Mouse (Mus musculus): ENCODE data around the gene Slc29a1.
A peak's percentile ranks its signal among the peaks of the same experiment; 100 is the strongest.
"Not testable (repeated sequence)": the region's sequence is repeated elsewhere in the genome, so short reads cannot be mapped to it uniquely, and the experiment has no call there.

Gene Slc29a1

GRCm38 (mm10) chr17:45599446-45600242, at the start of gene Slc29a1:
TSS of gene Slc29a1 (minus strand) at chr17:45599606.
- peak in 1 of 2 experiments; percentile 59 for DNase-seq (ENCODE audit: low spot score in 2 of 2)

- DNase-seq (ENCODE audit: low spot score in 2 of 2), result no peak
Measured at GRCm38 (mm10) chr17:45644185-45644584, 44.8 kb upstream of the Slc29a1 start.

DNA sequence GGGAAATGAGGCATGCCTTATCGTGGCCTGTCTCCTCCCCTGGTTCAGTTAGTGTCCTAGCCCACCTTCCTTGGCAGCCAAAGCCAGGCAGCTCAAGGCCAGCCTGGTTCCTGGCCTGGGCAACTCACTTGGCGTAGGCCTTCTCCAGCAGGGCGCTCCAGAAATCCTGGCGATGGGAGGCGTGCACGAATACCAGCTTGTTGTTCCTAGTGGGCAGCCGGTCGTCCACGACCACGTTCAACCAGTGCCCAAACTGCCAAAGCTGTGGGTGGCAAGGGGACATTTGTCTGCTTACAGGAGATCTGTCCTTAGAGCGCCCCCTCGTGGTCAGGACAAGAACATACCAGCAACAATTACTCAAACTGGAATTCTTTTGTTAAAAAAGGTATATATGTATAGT, 43.3 kb upstream of the Slc29a1 start:
- DNase-seq (ENCODE audit: low spot score in 2 of 2), result peak; percentile 57 to 87

GRCm38 (mm10) chr17:45641981-45642380, 42.6 kb upstream of the Slc29a1 start:
- DNase-seq (ENCODE audit: low spot score in 2 of 2), result no peak

GRCm38 (mm10) chr17:45638596-45639295, 39.3 kb upstream of the Slc29a1 start:
- DNase-seq (ENCODE audit: low spot score in 2 of 2), result no peak

DNA sequence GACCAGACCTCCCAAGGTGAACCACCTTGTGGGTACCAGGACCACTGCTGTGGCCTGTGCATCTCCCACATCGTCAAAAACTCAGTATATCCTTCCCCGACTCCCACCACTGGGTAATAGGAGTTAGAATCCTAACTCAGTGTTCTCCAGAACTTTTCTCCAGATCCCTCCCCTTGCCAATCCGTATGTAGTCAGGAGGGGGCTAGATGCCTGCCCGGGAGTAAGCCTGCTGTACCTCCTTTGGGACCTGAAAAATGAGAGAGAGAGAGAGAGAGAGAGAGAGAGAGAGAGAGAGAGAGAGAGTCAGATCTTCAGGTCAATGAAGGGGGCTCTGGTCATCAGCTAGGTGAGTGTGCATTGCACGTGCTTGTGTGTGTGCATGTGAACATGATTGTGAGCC, 34.6 kb upstream of the Slc29a1 start:
- no peak for DNase-seq (ENCODE audit: low spot score in 2 of 2)

DNA sequence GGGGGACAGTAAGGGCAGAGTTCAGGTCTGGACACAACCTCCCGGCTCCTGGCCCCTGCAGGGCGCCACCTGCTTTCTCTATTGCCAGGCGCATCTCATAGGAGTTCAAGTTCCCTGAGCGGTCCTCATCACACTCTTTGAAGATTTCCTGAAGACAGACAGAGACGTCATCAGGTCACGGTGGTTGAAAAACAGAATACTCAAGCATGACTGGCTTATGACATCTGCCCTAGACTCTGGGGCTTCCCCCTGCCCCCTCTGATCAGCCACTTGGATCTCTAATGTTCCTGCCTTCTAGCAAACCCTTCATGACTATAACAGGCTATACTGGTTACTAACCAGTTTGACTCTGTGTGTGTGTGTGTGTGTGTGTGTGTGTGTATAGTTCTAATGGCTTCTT, 32.5 kb upstream of the Slc29a1 start:
- no peak for DNase-seq (ENCODE audit: low spot score in 2 of 2)

DNA sequence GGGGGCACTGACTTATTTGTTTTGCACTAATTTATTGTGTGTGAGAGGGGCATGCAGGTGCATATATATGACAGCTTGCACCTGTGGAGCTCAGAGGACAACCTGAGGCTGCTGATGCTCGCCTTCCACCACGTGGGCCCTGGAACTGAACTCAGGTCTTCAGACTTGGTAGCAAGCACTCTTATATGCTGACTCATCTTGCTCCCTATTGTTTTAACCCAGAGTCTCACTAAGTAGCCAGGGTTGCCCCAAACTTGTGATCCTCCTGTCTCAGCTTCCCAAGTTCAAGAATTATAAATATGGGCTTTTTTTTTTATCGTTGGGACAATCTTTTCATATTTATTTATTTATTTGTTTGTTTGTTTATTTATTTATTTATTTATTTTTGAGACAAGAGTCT, 31.6 kb upstream of the Slc29a1 start:
- no peak for DNase-seq (ENCODE audit: low spot score in 2 of 2)

- peak; percentile 47 to 74 for DNase-seq (ENCODE audit: low spot score in 2 of 2)
Measured at GRCm38 (mm10) chr17:45629861-45630694, 30.7 kb upstream of the Slc29a1 start.

GRCm38 (mm10) chr17:45628885-45629855, 29.8 kb upstream of the Slc29a1 start:
- DNase-seq (ENCODE audit: low spot score in 2 of 2), result peak in 1 of 2 experiments; percentile 50

- no peak for DNase-seq (ENCODE audit: low spot score in 2 of 2)
Measured at GRCm38 (mm10) chr17:45628160-45628559, 28.8 kb upstream of the Slc29a1 start.

DNA sequence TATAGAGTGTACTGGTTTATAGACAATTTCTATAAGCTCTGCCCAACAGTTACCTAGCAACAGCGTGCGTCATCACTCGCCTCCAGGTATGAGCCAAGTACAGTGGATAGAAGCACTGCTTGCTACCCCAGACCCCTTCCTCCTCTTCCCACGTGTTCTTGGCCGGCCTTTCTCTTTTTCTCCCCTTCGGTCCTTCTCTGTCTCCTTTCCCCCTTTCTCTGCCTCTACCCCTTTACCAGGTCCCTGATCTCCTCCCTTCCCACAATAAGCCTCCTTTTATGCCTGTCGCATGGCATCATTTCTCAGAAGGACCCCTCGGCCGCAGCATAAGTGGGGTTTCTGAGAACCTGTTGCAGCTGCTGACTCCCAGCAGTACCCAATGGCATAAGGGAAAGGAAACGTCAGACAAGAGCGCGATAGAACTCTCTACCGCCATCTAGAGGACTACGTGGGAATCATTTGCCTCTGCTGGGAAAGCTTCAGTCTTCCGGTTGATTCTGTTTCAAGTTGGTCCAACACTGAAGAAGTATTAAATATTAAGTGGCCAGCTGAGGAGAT, 27.2 kb upstream of the Slc29a1 start:
- peak in 1 of 2 experiments; percentile 75 for DNase-seq (ENCODE audit: low spot score in 2 of 2)

- not testable (repeated sequence) for DNase-seq (ENCODE audit: low spot score in 2 of 2)
Measured at GRCm38 (mm10) chr17:45623425-45623824, 24.0 kb upstream of the Slc29a1 start.

GRCm38 (mm10) chr17:45619386-45620256, 20.2 kb upstream of the Slc29a1 start:
- no peak for DNase-seq (ENCODE audit: low spot score in 2 of 2)

GRCm38 (mm10) chr17:45618941-45619385, 19.6 kb upstream of the Slc29a1 start:
- no peak for DNase-seq (ENCODE audit: low spot score in 2 of 2)

DNA sequence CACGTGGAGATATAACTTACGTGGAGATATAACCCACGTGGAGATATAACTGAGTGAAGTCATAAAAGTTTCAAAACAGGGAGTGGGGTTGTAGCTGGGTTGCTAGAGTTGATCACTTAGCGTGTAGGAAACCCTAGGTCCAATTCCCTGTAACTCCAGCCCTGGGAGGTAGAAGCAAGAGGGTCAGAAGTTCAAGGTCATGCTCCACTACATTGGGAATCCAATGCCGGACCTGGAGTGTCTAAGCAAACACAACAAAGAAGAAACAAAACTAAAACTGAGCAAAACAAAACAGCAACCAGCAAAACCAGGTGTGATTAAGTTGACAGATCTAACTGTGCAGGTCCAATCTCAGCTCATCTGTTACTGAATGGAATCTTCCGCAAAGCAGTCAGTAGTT, 18.2 kb upstream of the Slc29a1 start:
- no peak for DNase-seq (ENCODE audit: low spot score in 2 of 2)

DNA sequence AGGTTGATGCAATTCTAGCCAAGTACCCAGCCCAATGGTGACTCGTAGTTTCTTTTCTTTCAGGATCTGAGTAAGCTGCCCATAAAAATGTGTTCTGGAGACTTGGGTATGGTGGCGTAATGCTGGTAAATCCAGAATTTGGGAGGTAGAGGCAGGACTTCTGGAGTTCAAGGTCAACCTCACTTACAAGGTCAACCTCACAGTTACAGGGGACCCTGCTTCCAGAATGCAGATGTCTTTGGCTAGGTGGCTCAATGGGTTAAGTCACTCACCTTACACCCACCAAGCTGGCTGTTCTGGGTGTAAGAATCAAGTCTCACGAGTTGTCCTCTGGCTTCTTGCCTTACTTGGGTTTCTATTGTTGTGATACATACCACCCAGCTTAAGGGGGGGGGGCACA, 17.3 kb upstream of the Slc29a1 start:
- DNase-seq (ENCODE audit: low spot score in 2 of 2), result no peak

- DNase-seq (ENCODE audit: low spot score in 2 of 2), result no peak
Measured at GRCm38 (mm10) chr17:45616046-45616650, 16.7 kb upstream of the Slc29a1 start.

GRCm38 (mm10) chr17:45612921-45613320, 13.5 kb upstream of the Slc29a1 start:
- DNase-seq (ENCODE audit: low spot score in 2 of 2), result no peak

Data from cerebellum, postnatal 4 days (tissue).